Mouse (Mus musculus) kidney, adult 2 months (tissue): ENCODE data around the gene Fxyd4.

Experiments
- CTCF ChIP-seq: fragments of 200-500 bp; conservative IDR thresholded peaks from 2 replicates; pipeline ENCODE4 v1.5.1; 2011; ENCODE audit warnings: low read depth, mild to moderate bottlenecking, control low read depth, low read length, moderate library complexity, mixed read lengths; ENCODE audit not compliant: insufficient read depth, insufficient read length
- POLR2A ChIP-seq: fragments of 200-500 bp; IDR thresholded peaks from one replicate; pipeline ENCODE4 v1.6.1; 2011; ENCODE audit warnings: low read depth, low read length, control low read depth

DNA sequence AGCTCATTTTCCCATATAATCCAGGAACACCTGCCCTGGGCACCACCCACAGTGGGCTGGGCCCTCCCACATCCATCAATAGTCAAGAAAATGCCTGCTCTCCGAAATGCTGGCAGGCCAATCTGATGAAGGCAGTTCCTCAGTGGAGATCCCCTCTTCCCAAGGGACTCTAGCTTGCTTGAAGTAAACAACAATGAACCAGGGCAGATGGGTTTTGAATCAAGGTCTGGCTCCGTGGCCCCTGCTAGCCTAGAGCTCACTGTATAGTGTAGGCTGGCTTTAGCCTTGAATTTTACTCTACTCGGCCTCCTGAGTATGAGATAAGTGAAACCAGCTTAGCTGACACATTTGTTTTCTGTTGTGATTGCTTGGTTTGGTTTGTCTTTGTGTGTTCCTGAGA is 45.1 kb downstream of the Fxyd4 start:
- no peak for TF ChIP-seq CTCF
- no peak for TF ChIP-seq POLR2A
